ENCODE assay signal across 8 mouse cellular contexts in genomic region chr11:50131801-50132201, GRCm38 (mm10). TPM values are rescaled to one million over a fixed set of nuclear protein-coding genes. Genes with fewer than 3 reads are reported as not detected.
A peak's percentile ranks its signal among the peaks of the same experiment; 100 is the strongest.
DNase-seq lines count a peak whose midpoint lies in the region; ATAC-seq lines count a peak whose summit lies in the region.

No protein-coding gene starts in this region.

- peaks cover 12% of the 10 kb centered on the region for H3K36me3 ChIP-seq in hindbrain, embryonic 14.5 days (replicated peaks; ENCODE audit: control insufficient read depth, insufficient read depth)

- DNase-seq in cerebellum, adult 11 months, result peak; percentile 27
- no peak for DNase-seq in cerebellum, adult 8-10 months
- DNase-seq in retina, postnatal 1 day, result peak; percentile 29
- no peak for DNase-seq in retina, embryonic 14.5 days (ENCODE audit: low spot score)
- DNase-seq in hindbrain, embryonic 14.5 days (ENCODE audit: low spot score), result peak; percentile 33
- peak; percentile 9 for DNase-seq in mesoderm, embryonic 11.5 days (ENCODE audit: low read depth, low spot score)
- no peak for DNase-seq in Muller cell, postnatal 12 days (ENCODE audit: inconsistent ontology term)

- peak; percentile 9 for ATAC-seq in hindbrain, embryonic 14.5 days (ENCODE audit: low FRiP score)
- no peak; the same call in 1 of the 2 replicates for ATAC-seq in frontal cortex, adult (ENCODE audit: low TSS enrichment)

- WGBS in hindbrain, embryonic 14.5 days, result 10% methylated on average over 10 of the region's 10 CpGs

- H3K4me1 ChIP-seq in hindbrain, embryonic 14.5 days (replicated peaks; ENCODE audit: control insufficient read depth, insufficient read depth, low read length), result peaks cover 17% of the 10 kb centered on the region

- H3K27me3 ChIP-seq in hindbrain, embryonic 14.5 days (ENCODE audit: control insufficient read depth, insufficient read depth, low read length), result no peaks in the 10 kb centered on the region

- peak overlapping the region; percentile 96 for H3K9ac ChIP-seq in hindbrain, embryonic 14.5 days

- H3K4me3 ChIP-seq in hindbrain, embryonic 14.5 days (replicated peaks; ENCODE audit: low read length), result peak overlapping the region; percentile 84

- H3K27ac ChIP-seq in hindbrain, embryonic 14.5 days, result peak overlapping the region; percentile 88; the same call in 1 of the 2 replicates

- no peaks in the 10 kb centered on the region for H3K9me3 ChIP-seq in hindbrain, embryonic 14.5 days (ENCODE audit: control insufficient read depth, low read length)

- peak overlapping the region; percentile 88 for H3K4me2 ChIP-seq in hindbrain, embryonic 14.5 days (replicated peaks)

RNA-seq across cellular contexts. Expression of gene Tbc1d9b, which starts 0.6 kb away (rescaled TPM):
- polyA plus RNA-seq in hindbrain, embryonic 14.5 days (2014; fragmentation: Nextera tagmentation; extraction: Ambion mirVana), result 35.7 and 38.2 TPM in 2 replicates

RNA-seq across cellular contexts. Expression of gene Mrnip, which starts 42.4 kb away (rescaled TPM):
- 34.4 and 37.7 TPM in 2 replicates for polyA plus RNA-seq in hindbrain, embryonic 14.5 days (2014; fragmentation: Nextera tagmentation; extraction: Ambion mirVana)

Comparison
In these comparisons a context has a peak if more than half of its experiments do, and no peak if none do; other contexts are left out.
1. DNase-seq: peak in cerebellum, adult 11 months (single experiment), retina, postnatal 1 day (single experiment), hindbrain, embryonic 14.5 days (single experiment) and mesoderm, embryonic 11.5 days (single experiment); none in cerebellum, adult 8-10 months (single experiment), retina, embryonic 14.5 days (single experiment) and Muller cell, postnatal 12 days (single experiment).